Mouse (Mus musculus): ENCODE results near the gene Prrc2c. TPM values are rescaled to one million over a fixed set of nuclear protein-coding genes. Genes with fewer than 3 reads are reported as not detected.
"Not testable (repeated sequence)": the region's sequence is repeated elsewhere in the genome, so short reads cannot be mapped to it uniquely, and the experiment has no call there.

Gene Prrc2c
- polyA plus RNA-seq, 1 experiment from 2014 or later: 142 TPM

DNA sequence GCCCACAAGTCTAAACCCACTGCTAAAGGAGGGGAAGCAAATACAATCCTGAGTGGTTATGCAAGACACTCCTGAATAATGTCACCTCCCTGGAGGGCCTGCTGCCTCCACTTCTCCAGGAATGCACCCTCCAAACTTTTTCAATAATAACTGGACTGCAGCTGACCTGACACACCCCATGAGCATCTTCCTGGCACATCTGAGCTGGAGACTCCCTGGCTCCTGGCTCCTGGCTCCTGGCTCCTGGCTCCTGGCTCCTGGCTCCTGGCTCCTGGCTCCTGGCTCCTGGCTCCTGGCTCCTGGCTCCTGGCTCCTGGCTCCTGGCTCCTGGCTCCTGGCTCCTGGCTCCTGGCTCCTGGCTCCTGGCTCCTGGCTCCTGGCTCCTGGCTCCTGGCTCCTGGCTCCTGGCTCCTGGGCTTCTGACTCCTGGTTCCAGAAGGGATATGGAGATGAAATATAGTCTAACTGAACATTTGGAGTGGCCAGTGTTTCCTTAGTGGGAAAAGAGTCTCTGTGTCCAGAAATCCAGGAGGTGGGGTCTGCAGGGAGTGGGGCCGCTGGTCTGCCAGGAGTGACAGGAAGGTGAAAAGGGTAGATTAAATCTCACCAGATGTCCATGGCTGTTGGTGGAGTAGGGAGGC lies 104.9 kb downstream of the Prrc2c start:
- 64% methylated on average over 1 of the region's 1 CpGs for WGBS
- not testable (repeated sequence) for H3K4me3 ChIP-seq (ENCODE audit: low read depth, low read length); H3K4me1 ChIP-seq (ENCODE audit: control insufficient read depth, insufficient read depth, low read length); H3K36me3 ChIP-seq (ENCODE audit: control insufficient read depth, insufficient read depth, low read length); ATAC-seq (ENCODE audit: insufficient read depth, low FRiP score, low TSS enrichment); H3K9ac ChIP-seq (ENCODE audit: low read length); H3K27ac ChIP-seq (ENCODE audit: low read depth, low read length); H3K4me2 ChIP-seq (ENCODE audit: low read depth); H3K27me3 ChIP-seq (ENCODE audit: control insufficient read depth, insufficient read depth, low read length); DNase-seq (ENCODE audit: low spot score); H3K9me3 ChIP-seq (ENCODE audit: control insufficient read depth, low read length)

DNA sequence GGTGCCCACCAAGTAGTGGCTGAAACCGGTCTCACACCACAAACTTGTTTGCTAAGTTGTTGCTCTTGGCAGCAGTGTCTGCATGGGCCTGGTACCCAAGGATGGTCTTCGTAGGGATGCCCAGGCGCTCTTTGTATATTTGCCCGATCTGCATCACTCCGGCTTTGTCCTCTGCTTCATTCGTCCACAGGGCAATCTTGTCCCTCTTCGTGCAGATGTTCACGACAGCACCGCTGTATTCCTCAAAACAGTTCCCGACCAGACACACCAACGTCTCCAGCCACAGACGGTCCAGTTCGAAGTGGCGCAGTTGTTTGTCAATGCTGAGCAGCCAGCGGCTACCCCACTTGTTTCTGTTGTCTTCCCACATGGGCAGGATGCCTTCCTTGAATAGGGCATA lies 112.0 kb downstream of the Prrc2c start:
- not testable (repeated sequence) for H3K9me3 ChIP-seq (ENCODE audit: control insufficient read depth, low read length); H3K27me3 ChIP-seq (ENCODE audit: control insufficient read depth, insufficient read depth, low read length); H3K4me3 ChIP-seq (ENCODE audit: low read depth, low read length); H3K27ac ChIP-seq (ENCODE audit: low read depth, low read length); H3K36me3 ChIP-seq (ENCODE audit: control insufficient read depth, insufficient read depth, low read length); DNase-seq (ENCODE audit: low spot score); H3K9ac ChIP-seq (ENCODE audit: low read length); ATAC-seq (ENCODE audit: insufficient read depth, low FRiP score, low TSS enrichment); H3K4me1 ChIP-seq (ENCODE audit: control insufficient read depth, insufficient read depth, low read length); H3K4me2 ChIP-seq (ENCODE audit: low read depth)
- WGBS: 94% methylated on average over 15 of the region's 15 CpGs

DNA sequence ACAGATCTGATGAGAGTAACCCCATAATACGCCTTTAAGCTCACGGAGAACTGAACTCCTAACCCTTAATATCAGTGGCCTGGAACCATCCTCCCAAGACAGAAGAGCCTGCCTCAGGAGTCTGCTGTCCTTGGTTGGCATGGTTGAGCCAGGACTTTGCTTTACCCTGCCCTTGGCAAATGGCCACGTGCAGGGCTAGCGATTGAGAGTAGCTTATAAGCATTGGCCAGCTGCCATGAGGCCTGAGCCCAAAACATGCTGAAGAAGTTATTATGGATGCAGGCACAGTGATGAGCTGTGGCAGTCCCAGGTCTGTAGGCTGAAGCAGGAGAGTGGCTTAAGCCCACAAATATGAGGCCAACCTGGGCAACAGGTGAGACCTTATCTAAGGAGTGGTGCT lies 112.5 kb downstream of the Prrc2c start:
- not testable (repeated sequence) for H3K9me3 ChIP-seq (ENCODE audit: control insufficient read depth, low read length); H3K9ac ChIP-seq (ENCODE audit: low read length); H3K4me2 ChIP-seq (ENCODE audit: low read depth); H3K4me1 ChIP-seq (ENCODE audit: control insufficient read depth, insufficient read depth, low read length); H3K36me3 ChIP-seq (ENCODE audit: control insufficient read depth, insufficient read depth, low read length); H3K27me3 ChIP-seq (ENCODE audit: control insufficient read depth, insufficient read depth, low read length); ATAC-seq (ENCODE audit: insufficient read depth, low FRiP score, low TSS enrichment); DNase-seq (ENCODE audit: low spot score); H3K27ac ChIP-seq (ENCODE audit: low read depth, low read length); H3K4me3 ChIP-seq (ENCODE audit: low read depth, low read length)
- whole genome bisulfite sequencing: 94% methylated on average over 4 of the region's 4 CpGs

DNA sequence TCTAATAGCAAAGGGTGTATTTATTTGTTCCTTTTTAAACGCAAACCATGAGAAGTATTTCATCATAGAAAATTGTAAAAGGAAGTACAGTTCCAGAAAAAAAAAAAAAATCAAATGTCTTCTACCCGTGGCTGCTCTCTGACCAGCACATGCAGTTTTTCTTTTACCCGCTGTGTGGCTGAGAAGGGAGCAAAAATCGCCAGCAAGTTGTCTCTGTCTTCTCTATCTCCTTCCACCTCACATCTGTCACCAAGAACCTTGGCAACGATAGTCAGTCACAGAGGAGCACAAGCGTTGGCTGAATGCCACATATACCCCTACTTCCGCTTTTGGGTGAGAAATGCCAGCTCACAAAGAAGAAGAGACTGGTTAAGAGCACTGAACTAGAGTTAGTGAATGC lies 115.1 kb downstream of the Prrc2c start:
- H3K9ac ChIP-seq (ENCODE audit: low read length): no peak overlapping the region
- no peak overlapping the region for H3K27ac ChIP-seq (ENCODE audit: low read depth, low read length)
- no peaks in the 10 kb centered on the region for H3K36me3 ChIP-seq (ENCODE audit: control insufficient read depth, insufficient read depth, low read length)
- WGBS: 77% methylated on average over 7 of the region's 7 CpGs
- H3K4me1 ChIP-seq (ENCODE audit: control insufficient read depth, insufficient read depth, low read length): peaks cover 2% of the 10 kb centered on the region; the same call in 1 of the 2 replicates
- H3K4me3 ChIP-seq (ENCODE audit: low read depth, low read length): no peak overlapping the region
- DNase-seq (ENCODE audit: low spot score) (no peak), ATAC-seq (ENCODE audit: insufficient read depth, low FRiP score, low TSS enrichment) (no peak)
- H3K27me3 ChIP-seq (ENCODE audit: control insufficient read depth, insufficient read depth, low read length): no peaks in the 10 kb centered on the region
- H3K4me2 ChIP-seq (ENCODE audit: low read depth): no peak overlapping the region
- H3K9me3 ChIP-seq (ENCODE audit: control insufficient read depth, low read length): no peaks in the 10 kb centered on the region

DNA sequence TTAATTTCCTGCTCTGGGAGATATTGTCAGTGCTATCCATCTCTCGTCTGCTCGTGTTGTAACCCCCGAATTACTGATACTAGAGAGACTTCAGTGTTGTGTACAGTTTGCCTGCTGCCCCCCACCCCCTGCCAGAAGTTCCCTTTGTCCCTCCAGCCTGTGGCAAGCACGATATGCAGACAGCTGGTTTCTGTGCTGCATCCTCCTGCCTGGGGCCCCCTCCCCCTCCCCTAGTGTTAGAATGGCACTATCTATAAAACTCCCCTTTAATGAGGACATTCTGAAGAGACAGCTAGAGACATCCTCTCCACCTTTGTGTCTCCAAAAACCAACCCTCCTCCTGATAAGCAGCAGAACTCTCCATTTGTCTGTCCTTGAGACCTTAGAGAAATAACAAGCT lies 116.5 kb downstream of the Prrc2c start:
- 27% methylated on average over 4 of the region's 4 CpGs for WGBS
- Histone ChIP-seq H3K4me3 (ENCODE audit: low read depth, low read length) (no peak overlapping the region), H3K27ac (ENCODE audit: low read depth, low read length) (0 out of 2 replicates have a peak overlapping the region, but pooled peaks have one; percentile 6), H3K27me3 (ENCODE audit: control insufficient read depth, insufficient read depth, low read length) (no peaks in the 10 kb centered on the region), H3K9me3 (ENCODE audit: control insufficient read depth, low read length) (no peaks in the 10 kb centered on the region), H3K36me3 (ENCODE audit: control insufficient read depth, insufficient read depth, low read length) (no peaks in the 10 kb centered on the region), H3K4me2 (ENCODE audit: low read depth) (no peak overlapping the region), H3K4me1 (ENCODE audit: control insufficient read depth, insufficient read depth, low read length) (peaks cover 2% of the 10 kb centered on the region; the same call in 1 of the 2 replicates), H3K9ac (ENCODE audit: low read length) (no peak overlapping the region)
- DNase-seq (ENCODE audit: low spot score) (no peak), ATAC-seq (ENCODE audit: insufficient read depth, low FRiP score, low TSS enrichment) (no peak)

Small RNA genes lying within 50 kb of the gene (microRNA-seq; reads per million reads assigned to microRNA genes)
- gene Gm27616: not detected

Other genes starting within 250 kb of the Prrc2c start
- 15.5 and 20.3 TPM in 2 replicates for gene Mettl13, start 192.0 kb downstream of the Prrc2c start, polyA plus RNA-seq (2014; fragmentation: Nextera tagmentation; extraction: Ambion mirVana)
- gene Vamp4, start 170.0 kb downstream of the Prrc2c start, polyA plus RNA-seq (2014; fragmentation: Nextera tagmentation; extraction: Ambion mirVana): 60.8 and 63.1 TPM in 2 replicates
- not detected in 2 replicates for gene Myoc, start 101.4 kb downstream of the Prrc2c start, polyA plus RNA-seq (2014; fragmentation: Nextera tagmentation; extraction: Ambion mirVana)
- gene Myocos, start 82.3 kb downstream of the Prrc2c start, polyA plus RNA-seq (2014; fragmentation: Nextera tagmentation; extraction: Ambion mirVana): not detected in 2 replicates
- gene Fmo4, start 73.4 kb upstream of the Prrc2c start, polyA plus RNA-seq (2014; fragmentation: Nextera tagmentation; extraction: Ambion mirVana): 0.28 and 0.65 TPM in 2 replicates
- gene Fmo1, start 126.1 kb upstream of the Prrc2c start, polyA plus RNA-seq (2014; fragmentation: Nextera tagmentation; extraction: Ambion mirVana): 5.0 and 5.2 TPM in 2 replicates
- 0.19 TPM in 1 of 2 replicates, not detected in the other for gene Fmo2, start 158.2 kb upstream of the Prrc2c start, polyA plus RNA-seq (2014; fragmentation: Nextera tagmentation; extraction: Ambion mirVana)
- gene Fmo6, start 197.0 kb upstream of the Prrc2c start, polyA plus RNA-seq (2014; fragmentation: Nextera tagmentation; extraction: Ambion mirVana): not detected in 2 replicates
- not detected in 2 replicates for gene Fmo3, start 244.0 kb upstream of the Prrc2c start, polyA plus RNA-seq (2014; fragmentation: Nextera tagmentation; extraction: Ambion mirVana)